Mouse (Mus musculus) limb, embryonic 11.5 days (tissue): ENCODE results near the gene Spz1. TPM values are rescaled to one million over a fixed set of nuclear protein-coding genes. Genes with fewer than 3 reads are reported as not detected.
A peak's percentile ranks its signal among the peaks of the same experiment; 100 is the strongest.
"Not testable (repeated sequence)": the region's sequence is repeated elsewhere in the genome, so short reads cannot be mapped to it uniquely, and the experiment has no call there.

Experiments used
- ATAC-seq: fragments of 200-750 bp; cut with Nextera tagmentation; 2 replicates; pipeline ENCODE4 v1.8.0; 2017; ENCODE audit warnings: low read depth; ENCODE audit not compliant: insufficient number of reproducible peaks, low FRiP score, low TSS enrichment
- DNase-seq: peaks from one replicate; pipeline ENCODE4 v3.0.0-alpha.2; 2015; ENCODE audit warnings: low spot score
- H3K27ac ChIP-seq: fragments of 300-500 bp; sonication (generic); replicated peaks from 2 replicates; pipeline ENCODE4 v1.5.1; 2014; ENCODE audit warnings: low read depth, mild to moderate bottlenecking, low read length
- H3K27me3 ChIP-seq: fragments of 300-500 bp; sonication (generic); 2 replicates; pipeline ENCODE4 v1.6.1; 2014; ENCODE audit warnings: mild to moderate bottlenecking, low read length, mixed read lengths; ENCODE audit not compliant: control insufficient read depth, insufficient read depth
- H3K36me3 ChIP-seq: fragments of 300-500 bp; sonication (generic); 2 replicates; pipeline ENCODE4 v1.6.1; 2014; ENCODE audit warnings: mild to moderate bottlenecking, low read length, moderate library complexity, mixed read lengths; ENCODE audit not compliant: control insufficient read depth, insufficient read depth
- H3K4me1 ChIP-seq: fragments of 300-500 bp; sonication (generic); 2 replicates; pipeline ENCODE4 v1.6.1; 2014; ENCODE audit warnings: low read length, mixed read lengths; ENCODE audit not compliant: control insufficient read depth, insufficient read depth
- H3K4me2 ChIP-seq: fragments of 300-500 bp; sonication (generic); 2 replicates; pipeline ENCODE4 v1.6.1; 2014; ENCODE audit warnings: low read depth, mild to moderate bottlenecking, moderate library complexity; ENCODE audit not compliant: severe bottlenecking
- H3K4me3 ChIP-seq: fragments of 300-500 bp; sonication (generic); 2 replicates; pipeline ENCODE4 v1.5.1; 2014; ENCODE audit warnings: low read depth, low read length
- H3K9ac ChIP-seq: fragments of 300-500 bp; sonication (generic); 2 replicates; pipeline ENCODE4 v1.6.1; 2014; ENCODE audit warnings: mild to moderate bottlenecking, low read length
- H3K9me3 ChIP-seq: fragments of 300-500 bp; sonication (generic); 2 replicates; pipeline ENCODE4 v1.6.1; 2016; ENCODE audit warnings: low read length; ENCODE audit not compliant: control insufficient read depth
- WGBS: fragments of 180-500 bp; shearing (Covaris S2); extraction: QIAGEN DNeasy Blood & Tissue Kit; methylation state at CpG from one replicate; pipeline ENCODE4 v1.1.7; 2014; 5-methylcytosine and 5-hydroxymethylcytosine counted together
- polyA plus RNA-seq: library from polyadenylated mRNA; unstranded; fragments of >200 nt; fragmentation: Nextera tagmentation; extraction: Ambion mirVana; gene quantifications from 2 replicates; pipeline ENCODE4 v1.2.1, GENCODE M21; 2014

The Spz1 gene
- polyA plus RNA-seq, 1 experiment from 2014 or later: not detected

- not testable (repeated sequence) for H3K27me3 ChIP-seq, H3K4me2 ChIP-seq, H3K9ac ChIP-seq, H3K9me3 ChIP-seq, H3K4me1 ChIP-seq, DNase-seq, H3K36me3 ChIP-seq, ATAC-seq, H3K27ac ChIP-seq, H3K4me3 ChIP-seq
- 88% methylated on average over 4 of the region's 4 CpGs for WGBS
Observed at GRCm38 (mm10) chr13:92605306-92605705, 29.3 kb upstream of the Spz1 start.

DNA sequence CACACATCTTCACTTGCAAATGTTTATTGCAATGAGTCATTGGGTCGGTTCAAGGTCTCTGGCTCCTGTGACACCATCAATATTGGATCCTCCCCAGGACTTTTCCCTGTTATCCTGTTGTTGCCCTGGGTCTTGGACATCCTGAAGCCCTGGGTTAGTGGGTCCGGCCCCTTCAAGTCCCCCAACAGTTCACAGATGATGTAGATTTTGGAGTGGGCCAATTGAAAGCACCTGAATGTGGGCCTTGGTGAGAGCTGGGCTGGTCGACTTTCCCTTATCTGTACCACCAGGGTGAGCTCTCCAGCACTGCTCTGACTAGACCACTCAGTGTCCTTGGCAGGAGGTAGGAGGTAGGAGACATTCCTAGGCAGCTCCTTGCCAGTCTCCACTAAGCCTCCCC is 19.5 kb upstream of the Spz1 start:
- no peak overlapping the region for H3K27ac ChIP-seq
- ATAC-seq (no peak), DNase-seq (no peak)
- H3K4me3 ChIP-seq: no peak overlapping the region
- H3K9me3 ChIP-seq: no peaks in the 10 kb centered on the region
- H3K36me3 ChIP-seq: no peaks in the 10 kb centered on the region
- H3K4me1 ChIP-seq: peaks cover 4% of the 10 kb centered on the region; the same call in 1 of the 2 replicates
- no peak overlapping the region for H3K4me2 ChIP-seq
- H3K9ac ChIP-seq: no peak overlapping the region
- H3K27me3 ChIP-seq: no peaks in the 10 kb centered on the region
- WGBS: 64% methylated on average over 3 of the region's 3 CpGs

DNA sequence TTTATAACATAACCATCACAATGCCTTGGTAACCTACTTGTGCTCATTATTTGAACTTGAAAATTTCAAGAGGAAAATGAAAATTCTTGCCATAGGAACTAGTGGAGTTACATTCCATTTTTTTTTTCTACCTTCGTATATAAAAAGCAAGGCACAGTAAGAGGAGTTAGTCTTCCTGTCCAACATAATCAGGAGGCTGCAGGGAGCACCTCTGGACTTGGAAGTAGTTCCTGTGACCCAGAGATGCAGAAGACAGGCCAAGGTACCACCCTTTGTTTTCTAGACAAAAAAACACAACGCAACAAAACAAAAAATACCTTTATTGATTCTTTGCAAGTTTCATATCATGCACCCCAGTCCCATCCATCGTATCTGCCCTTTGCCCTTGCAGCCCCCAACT is 18.9 kb upstream of the Spz1 start:
- 87% methylated on average over 3 of the region's 3 CpGs for WGBS
- no peak overlapping the region for H3K4me2 ChIP-seq
- no peak overlapping the region for H3K4me3 ChIP-seq
- no peaks in the 10 kb centered on the region for H3K36me3 ChIP-seq
- DNase-seq (no peak), ATAC-seq (no peak)
- no peak overlapping the region for H3K9ac ChIP-seq
- H3K27ac ChIP-seq: no peak overlapping the region
- peaks cover 4% of the 10 kb centered on the region; the same call in 1 of the 2 replicates for H3K4me1 ChIP-seq
- no peaks in the 10 kb centered on the region for H3K27me3 ChIP-seq
- H3K9me3 ChIP-seq: no peaks in the 10 kb centered on the region

- H3K9ac ChIP-seq: no peak overlapping the region
- no peak overlapping the region; the same call in 1 of the 2 replicates for H3K27ac ChIP-seq
Observed at GRCm38 (mm10) chr13:92594481-92594880, 18.5 kb upstream of the Spz1 start.

DNA sequence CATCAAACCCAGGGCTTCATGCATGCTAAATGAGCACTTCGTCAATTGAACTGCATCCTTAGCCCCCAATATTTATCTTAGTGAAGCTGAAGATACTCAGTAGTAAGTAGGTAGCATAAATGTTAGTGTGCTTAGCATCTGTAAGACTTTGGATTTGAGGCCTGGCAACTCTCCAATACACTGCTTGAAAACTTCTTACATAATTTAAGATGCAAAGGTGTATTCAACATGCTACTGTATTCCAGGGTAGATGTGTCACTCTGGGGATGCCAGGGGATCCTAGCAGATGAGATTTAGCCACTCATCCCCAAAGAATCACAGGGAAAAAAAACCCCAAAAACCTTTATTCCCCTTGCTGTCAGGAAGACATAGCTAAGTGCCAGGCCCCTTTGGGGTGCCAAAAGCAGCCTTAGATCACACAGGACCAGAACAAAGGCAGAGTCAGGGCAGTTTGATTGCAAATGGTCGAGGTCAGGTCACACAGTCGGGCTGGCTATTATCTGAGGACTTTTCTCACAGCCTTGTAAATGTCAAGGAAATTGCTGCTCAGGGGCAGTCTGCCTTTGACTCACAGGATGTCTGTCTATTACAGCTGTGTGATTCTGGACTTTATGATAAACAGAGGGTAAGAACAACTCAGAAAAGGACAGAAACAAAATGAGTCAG is 17.9 kb upstream of the Spz1 start:
- no peak overlapping the region for H3K27ac ChIP-seq
- H3K9ac ChIP-seq: no peak overlapping the region
- H3K4me3 ChIP-seq: no peak overlapping the region
- ATAC-seq (no peak), DNase-seq (peak; percentile 41)
- H3K4me1 ChIP-seq: peaks cover 4% of the 10 kb centered on the region; the same call in 1 of the 2 replicates
- no peak overlapping the region for H3K4me2 ChIP-seq
- WGBS: 20% methylated on average over 3 of the region's 3 CpGs
- no peaks in the 10 kb centered on the region for H3K36me3 ChIP-seq
- no peaks in the 10 kb centered on the region for H3K9me3 ChIP-seq
- H3K27me3 ChIP-seq: no peaks in the 10 kb centered on the region

More at GRCm38 (mm10) chr13:92594481-92594880, 18.5 kb upstream of the Spz1 start:
- Histone ChIP-seq H3K27me3 (no peaks in the 10 kb centered on the region), H3K4me3 (no peak overlapping the region), H3K9me3 (no peaks in the 10 kb centered on the region), H3K4me1 (peaks cover 4% of the 10 kb centered on the region; the same call in 1 of the 2 replicates), H3K36me3 (no peaks in the 10 kb centered on the region), H3K4me2 (no peak overlapping the region)
- ATAC-seq: no peak
- WGBS: 24% methylated on average over 6 of the region's 6 CpGs
- DNase-seq: no peak

GRCm38 (mm10) chr13:92592786-92593635 is 17.0 kb upstream of the Spz1 start:
- Histone ChIP-seq H3K36me3 (no peaks in the 10 kb centered on the region), H3K4me3 (no peak overlapping the region), H3K9me3 (no peaks in the 10 kb centered on the region), H3K4me1 (peaks cover 4% of the 10 kb centered on the region; the same call in 1 of the 2 replicates), H3K4me2 (no peak overlapping the region; the same call in 1 of the 2 replicates), H3K9ac (no peak overlapping the region), H3K27me3 (no peaks in the 10 kb centered on the region), H3K27ac (no peak overlapping the region)
- no peak for ATAC-seq
- DNase-seq: no peak
- 24% methylated on average over 12 of the region's 12 CpGs for WGBS

- Histone ChIP-seq H3K4me3 (no peak overlapping the region), H3K9me3 (no peaks in the 10 kb centered on the region), H3K27ac (no peak overlapping the region), H3K9ac (no peak overlapping the region), H3K36me3 (no peaks in the 10 kb centered on the region), H3K4me1 (peaks cover 4% of the 10 kb centered on the region; the same call in 1 of the 2 replicates), H3K4me2 (no peak overlapping the region), H3K27me3 (no peaks in the 10 kb centered on the region)
- DNase-seq (no peak), ATAC-seq (no peak)
- 70% methylated on average over 5 of the region's 5 CpGs for WGBS
Observed at GRCm38 (mm10) chr13:92592268-92592785, 16.4 kb upstream of the Spz1 start.

- no peak overlapping the region for H3K27ac ChIP-seq
- DNase-seq: no peak
- no peak overlapping the region for H3K9ac ChIP-seq
- H3K4me3 ChIP-seq: no peak overlapping the region
- H3K4me2 ChIP-seq: no peak overlapping the region
- no peaks in the 10 kb centered on the region for H3K27me3 ChIP-seq
- ATAC-seq: no peak
- no peaks in the 10 kb centered on the region for H3K9me3 ChIP-seq
- peaks cover 4% of the 10 kb centered on the region; the same call in 1 of the 2 replicates for H3K4me1 ChIP-seq
- 74% methylated on average over 3 of the region's 3 CpGs for WGBS
- H3K36me3 ChIP-seq: no peaks in the 10 kb centered on the region
Observed at GRCm38 (mm10) chr13:92591225-92591624, 15.3 kb upstream of the Spz1 start.
